Mouse (Mus musculus): ENCODE measurements around the gene Copa. TPM values are rescaled to one million over a fixed set of nuclear protein-coding genes. Genes with fewer than 3 reads are reported as not detected.

The Copa gene
- total and polyA plus RNA-seq, 3 experiments, result 81.2 to 118 (median 92.3) TPM

DNA sequence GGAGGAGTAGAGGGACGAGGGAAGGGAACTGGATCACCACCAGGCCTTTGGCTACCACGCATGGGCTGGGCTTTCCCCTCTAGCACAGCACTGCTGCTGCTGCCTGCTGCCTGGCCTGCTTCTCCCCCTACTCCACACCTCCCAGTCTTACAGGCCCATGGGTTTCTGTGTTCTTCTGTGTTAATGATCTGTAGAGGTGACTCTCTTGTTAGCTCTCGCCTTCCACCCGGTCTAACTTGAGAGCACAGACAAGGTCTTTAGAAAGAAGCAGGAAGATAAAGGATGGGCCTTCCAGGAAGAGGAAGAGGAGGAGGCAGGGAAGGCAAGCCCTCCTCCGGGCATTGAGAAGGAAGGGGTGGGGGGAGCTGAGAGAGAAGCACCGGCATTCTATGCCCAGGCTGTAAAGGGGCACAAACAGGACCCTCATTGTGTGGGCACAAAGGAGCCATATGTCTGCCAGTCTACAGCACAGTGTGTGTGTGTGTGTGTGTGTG lies 34.0 kb upstream of the Copa start:
- H3K4me3 ChIP-seq (ENCODE audit: control insufficient read depth in 1 of 2, insufficient read depth in 1 of 2, low read depth in 2 of 2, low read length in 2 of 2), result peak overlapping the region; percentile 16 to 35; a peak in 3 of 4 replicates
- peak; percentile 25 for DNase-seq (ENCODE audit: low read depth, low spot score)
- no peaks in the 10 kb centered on the region for H3K9me3 ChIP-seq (replicated peaks; ENCODE audit: insufficient read depth, low read length)
- peak overlapping the region; percentile 19; the same call in 1 of the 2 replicates for H3K27ac ChIP-seq (ENCODE audit: control insufficient read depth, low read depth, low read length)
- 0 out of 4 replicates have a peak, but pooled peaks cover 0 to 7% of the 10 kb centered on the region in 2 experiments for H3K4me1 ChIP-seq (ENCODE audit: control insufficient read depth in 1 of 2, insufficient read depth in 2 of 2, low read length in 2 of 2)
- H3K79me2 ChIP-seq (ENCODE audit: control insufficient read depth, insufficient read depth, low read length, poor library complexity), result no peaks in the 10 kb centered on the region
- no peaks in the 10 kb centered on the region; a peak in 1 of 4 replicates for H3K36me3 ChIP-seq (ENCODE audit: control insufficient read depth in 1 of 2, insufficient read depth in 2 of 2, low read length in 2 of 2)
- H3K27me3 ChIP-seq (ENCODE audit: control insufficient read depth in 1 of 2, insufficient read depth in 2 of 2, low read length in 2 of 2), result no peaks in the 10 kb centered on the region; a peak in 1 of 4 replicates
- TF ChIP-seq GABPA (IDR thresholded peaks at IDR 0.05; ENCODE audit: low read depth, low read length) (no peak), CHD2 (IDR thresholded peaks at IDR 0.05; ENCODE audit: low read length) (no peak), ETS1 (IDR thresholded peaks at IDR 0.05; ENCODE audit: low read depth, low read length) (no peak), POLR2A (IDR thresholded peaks at IDR 0.05; ENCODE audit: control insufficient read depth in 1 of 2, insufficient read depth in 1 of 2, low read depth in 1 of 2, low read length in 2 of 2, poor library complexity in 1 of 2) (no peak), GATA1 (IDR thresholded peaks at IDR 0.05; ENCODE audit: low read depth, low read length) (no peak), KAT2A (conservative IDR thresholded peaks at IDR 0.05; ENCODE audit: low read depth, low read length) (no peak), TCF12 (IDR thresholded peaks at IDR 0.05; ENCODE audit: low read depth, low read length) (no peak), MEF2A (IDR thresholded peaks at IDR 0.05; ENCODE audit: extremely low read depth, insufficient replicate concordance, low read depth, low read length, poor library complexity, severe bottlenecking) (no peak), MAX (IDR thresholded peaks at IDR 0.05; ENCODE audit: low read length) (no peak), HCFC1 (IDR thresholded peaks at IDR 0.05; ENCODE audit: low read depth, low read length) (no peak), TAL1 (IDR thresholded peaks at IDR 0.05; ENCODE audit: low read length) (no peak), POLR2AphosphoS5 (IDR thresholded peaks at IDR 0.05; ENCODE audit: borderline replicate concordance, low read depth, low read length) (no peak), CHD1 (IDR thresholded peaks at IDR 0.05; ENCODE audit: low read depth, low read length) (no peak), UBTF (IDR thresholded peaks at IDR 0.05; ENCODE audit: borderline replicate concordance, insufficient read depth, low read depth, low read length) (no peak), NRF1 (IDR thresholded peaks at IDR 0.05; ENCODE audit: insufficient read depth, low read depth, low read length, poor library complexity, severe bottlenecking) (no peak), MAFK (IDR thresholded peaks at IDR 0.05; ENCODE audit: borderline replicate concordance, low read depth, low read length) (no peak), ZKSCAN1 (IDR thresholded peaks at IDR 0.05; ENCODE audit: low read depth, low read length) (no peak)
- H3K9ac ChIP-seq (ENCODE audit: control insufficient read depth, low read depth, low read length, poor library complexity, severe bottlenecking), result peak overlapping the region; percentile 38

DNA sequence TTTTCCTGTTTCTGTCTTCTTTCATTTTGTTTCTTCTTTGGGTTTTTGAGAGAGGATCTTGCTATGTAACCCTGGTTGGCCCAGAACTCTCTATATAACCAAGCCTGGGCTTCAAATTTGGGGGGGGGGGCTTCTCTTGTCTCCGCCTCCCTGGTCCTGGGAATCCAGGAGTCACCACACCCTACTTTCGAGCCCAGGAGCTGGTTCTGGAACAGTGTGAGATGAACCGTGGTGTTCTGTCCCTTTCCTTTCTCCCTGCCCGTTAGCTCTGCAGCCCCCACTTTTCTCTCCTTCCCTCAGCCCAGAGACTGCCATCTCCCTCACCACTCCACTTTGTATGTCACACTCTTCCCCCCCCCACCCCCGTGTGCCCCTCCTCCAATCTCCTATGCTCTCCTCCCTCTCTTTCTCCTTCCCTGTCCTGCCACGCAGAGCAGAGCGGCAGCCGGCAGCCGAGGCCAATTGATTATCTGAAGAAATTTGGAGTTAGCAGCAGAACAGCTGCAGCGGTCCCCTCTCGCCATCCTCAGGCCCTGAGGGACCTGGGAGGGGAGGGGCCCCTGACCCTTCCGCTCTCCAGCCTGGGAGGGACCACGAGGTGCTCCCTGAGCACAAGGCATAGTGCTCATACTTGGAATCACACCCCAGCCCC lies 33.1 kb upstream of the Copa start:
- DNase-seq (ENCODE audit: low read depth, low spot score), result no peak
- Histone ChIP-seq H3K9ac (ENCODE audit: control insufficient read depth, low read depth, low read length, poor library complexity, severe bottlenecking) (peak overlapping the region; percentile 6; the same call in 1 of the 2 replicates), H3K36me3 (ENCODE audit: control insufficient read depth in 1 of 2, insufficient read depth in 2 of 2, low read length in 2 of 2) (no peaks in the 10 kb centered on the region; a peak in 1 of 4 replicates), H3K27me3 (ENCODE audit: control insufficient read depth in 1 of 2, insufficient read depth in 2 of 2, low read length in 2 of 2) (no peaks in the 10 kb centered on the region; a peak in 1 of 4 replicates), H3K4me3 (ENCODE audit: control insufficient read depth in 1 of 2, insufficient read depth in 1 of 2, low read depth in 2 of 2, low read length in 2 of 2) (peak overlapping the region in 1 of 2 experiments; percentile 2; a peak in 1 of 4 replicates), H3K27ac (ENCODE audit: control insufficient read depth, low read depth, low read length) (no peak overlapping the region), H3K4me1 (ENCODE audit: control insufficient read depth in 1 of 2, insufficient read depth in 2 of 2, low read length in 2 of 2) (0 out of 4 replicates have a peak, but pooled peaks cover 0 to 7% of the 10 kb centered on the region in 2 experiments), H3K9me3 (replicated peaks; ENCODE audit: insufficient read depth, low read length) (no peaks in the 10 kb centered on the region), H3K79me2 (ENCODE audit: control insufficient read depth, insufficient read depth, low read length, poor library complexity) (no peaks in the 10 kb centered on the region)
- TF ChIP-seq POLR2A (IDR thresholded peaks at IDR 0.05; ENCODE audit: control insufficient read depth in 1 of 2, insufficient read depth in 1 of 2, low read depth in 1 of 2, low read length in 2 of 2, poor library complexity in 1 of 2) (no peak), NRF1 (IDR thresholded peaks at IDR 0.05; ENCODE audit: insufficient read depth, low read depth, low read length, poor library complexity, severe bottlenecking) (no peak), CHD2 (IDR thresholded peaks at IDR 0.05; ENCODE audit: low read length) (no peak), USF1 (IDR thresholded peaks at IDR 0.05; ENCODE audit: low read depth, low read length) (no peak), MEF2A (IDR thresholded peaks at IDR 0.05; ENCODE audit: extremely low read depth, insufficient replicate concordance, low read depth, low read length, poor library complexity, severe bottlenecking) (no peak), TAL1 (IDR thresholded peaks at IDR 0.05; ENCODE audit: low read length) (no peak), ZKSCAN1 (IDR thresholded peaks at IDR 0.05; ENCODE audit: low read depth, low read length) (no peak), TCF12 (IDR thresholded peaks at IDR 0.05; ENCODE audit: low read depth, low read length) (no peak), E2F4 (IDR thresholded peaks at IDR 0.05; ENCODE audit: borderline replicate concordance, low read depth, low read length) (no peak), ZMIZ1 (IDR thresholded peaks at IDR 0.05; ENCODE audit: low read depth, low read length) (no peak), MAZ (IDR thresholded peaks at IDR 0.05; ENCODE audit: low read depth, low read length) (no peak), MXI1 (IDR thresholded peaks at IDR 0.05; ENCODE audit: low read depth, low read length) (no peak), SMC3 (IDR thresholded peaks at IDR 0.05; ENCODE audit: low read depth, low read length) (no peak), RCOR1 (IDR thresholded peaks at IDR 0.05; ENCODE audit: low read depth, low read length) (no peak), RAD21 (IDR thresholded peaks at IDR 0.05; ENCODE audit: low read depth, low read length) (no peak), BHLHE40 (IDR thresholded peaks at IDR 0.05; ENCODE audit: borderline replicate concordance, low read depth, low read length) (no peak), SIN3A (IDR thresholded peaks at IDR 0.05; ENCODE audit: low read length) (no peak), GATA1 (IDR thresholded peaks at IDR 0.05; ENCODE audit: low read depth, low read length) (no peak), GABPA (IDR thresholded peaks at IDR 0.05; ENCODE audit: low read depth, low read length) (no peak)
